Mouse (Mus musculus): ENCODE measurements around the gene Zfp282. TPM values are rescaled to one million over a fixed set of nuclear protein-coding genes. Genes with fewer than 3 reads are reported as not detected.

Gene Zfp282
- total and polyA plus RNA-seq, 2 experiments from 2014 or later, result 16.7 to 48.5 TPM

DNA sequence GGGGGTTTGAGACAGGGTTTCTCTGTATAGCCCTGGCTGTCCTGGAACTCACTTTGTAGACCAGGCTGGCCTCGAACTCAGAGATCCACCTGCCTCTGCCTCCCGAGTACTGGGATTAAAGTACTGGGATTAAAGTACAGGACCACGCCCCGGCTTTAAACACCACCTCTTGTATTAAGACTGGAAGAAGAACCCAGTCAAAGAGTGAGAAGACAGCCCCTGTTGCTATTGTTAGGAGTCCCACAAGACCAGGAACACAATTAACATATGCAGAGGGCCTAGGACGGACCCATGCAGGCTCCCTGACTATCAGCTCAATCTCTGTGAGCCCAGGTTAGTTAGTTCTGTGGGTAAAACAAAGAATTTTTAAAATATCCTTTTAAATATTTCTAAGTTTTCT is 4.7 kb upstream of the Zfp282 start:
- Histone ChIP-seq H3K4me3 (ENCODE audit: low read depth, low read length) (no peak overlapping the region), H3K27me3 (ENCODE audit: insufficient read depth, low read length) (no peaks in the 10 kb centered on the region), H3K9me3 (ENCODE audit: low read length) (no peaks in the 10 kb centered on the region), H3K36me3 (ENCODE audit: insufficient read depth) (peaks cover 20% of the 10 kb centered on the region), H3K9ac (no peak overlapping the region), H3K27ac (ENCODE audit: low read depth, low read length) (no peak overlapping the region), H3K4me1 (ENCODE audit: insufficient read depth) (no peaks in the 10 kb centered on the region), H3K4me2 (ENCODE audit: low read depth) (no peak overlapping the region)
- no peak for DNase-seq
- WGBS, result 90% methylated on average over 5 of the region's 5 CpGs
- TF ChIP-seq CTCF (IDR thresholded peaks at IDR 0.05; ENCODE audit: low read depth), result no peak
- ATAC-seq, result no peak

DNA sequence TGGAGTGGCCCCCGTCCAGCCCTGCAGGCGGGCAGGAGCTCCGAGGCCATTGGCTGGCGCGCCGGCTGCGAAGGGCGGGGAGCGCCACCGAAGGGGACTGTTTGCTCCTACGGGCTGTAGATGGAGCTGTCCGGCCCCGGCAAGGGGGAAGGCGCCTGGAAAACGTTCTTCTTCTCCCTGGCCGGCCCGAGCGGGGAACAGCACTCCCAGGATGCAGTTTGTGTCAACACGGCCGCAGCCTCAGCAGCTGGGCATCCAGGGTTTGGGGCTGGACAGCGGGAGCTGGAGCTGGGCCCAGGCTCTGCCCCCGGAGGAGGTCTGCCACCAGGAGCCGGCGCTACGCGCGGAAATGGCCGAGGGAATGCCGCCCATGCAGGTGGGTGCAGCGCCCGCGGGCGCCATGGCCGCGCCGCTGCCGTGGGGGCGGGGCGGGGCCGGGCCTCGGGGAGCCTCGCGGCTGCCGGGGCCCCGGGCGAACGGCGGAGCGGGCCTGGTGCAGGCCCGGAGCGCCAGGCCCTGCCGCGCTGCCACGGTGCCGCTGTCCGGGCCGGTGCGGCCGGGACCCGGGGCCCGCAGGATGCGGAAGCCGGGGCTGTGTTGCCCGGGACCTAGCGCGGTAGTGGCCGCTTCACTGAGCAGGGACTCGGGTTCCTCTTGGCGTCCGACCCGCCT is 593 bp downstream of the Zfp282 start:
- Histone ChIP-seq H3K4me2 (ENCODE audit: low read depth) (peak overlapping the region; percentile 64), H3K4me1 (ENCODE audit: insufficient read depth) (0 out of 2 replicates have a peak, but pooled peaks cover 7% of the 10 kb centered on the region), H3K27ac (ENCODE audit: low read depth, low read length) (peak overlapping the region; percentile 96), H3K4me3 (ENCODE audit: low read depth, low read length) (peak overlapping the region; percentile 66), H3K9ac (peak overlapping the region; percentile 79), H3K9me3 (ENCODE audit: low read length) (no peaks in the 10 kb centered on the region), H3K36me3 (ENCODE audit: insufficient read depth) (peaks cover 24% of the 10 kb centered on the region), H3K27me3 (ENCODE audit: insufficient read depth, low read length) (no peaks in the 10 kb centered on the region)
- TF ChIP-seq CTCF (IDR thresholded peaks at IDR 0.05; ENCODE audit: low read depth), result peak; percentile 73
- DNase-seq (peak; percentile 89), ATAC-seq (peak; percentile 98)
- WGBS, result 2% methylated on average over 69 of the region's 71 CpGs

DNA sequence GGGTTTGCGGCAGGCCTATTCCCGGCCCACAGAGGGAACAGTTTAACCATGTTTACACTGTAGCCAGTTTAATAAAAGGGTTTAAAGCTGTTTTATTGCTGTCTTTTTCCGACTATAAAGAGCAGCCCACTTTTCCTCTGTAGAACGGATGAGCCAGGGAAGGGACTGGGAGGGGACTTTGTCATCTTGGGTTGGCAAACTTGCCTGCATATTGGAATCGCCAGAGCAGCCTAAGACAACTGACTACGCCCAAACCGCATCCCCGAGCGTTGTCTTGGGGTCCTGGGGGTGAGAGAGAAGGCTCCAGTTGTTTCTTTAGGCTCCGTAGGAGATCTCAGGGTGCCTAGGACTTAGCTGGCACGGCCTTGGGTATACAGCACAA is 1.1 kb downstream of the Zfp282 start:
- H3K36me3 ChIP-seq (ENCODE audit: insufficient read depth), result peaks cover 29% of the 10 kb centered on the region

DNA sequence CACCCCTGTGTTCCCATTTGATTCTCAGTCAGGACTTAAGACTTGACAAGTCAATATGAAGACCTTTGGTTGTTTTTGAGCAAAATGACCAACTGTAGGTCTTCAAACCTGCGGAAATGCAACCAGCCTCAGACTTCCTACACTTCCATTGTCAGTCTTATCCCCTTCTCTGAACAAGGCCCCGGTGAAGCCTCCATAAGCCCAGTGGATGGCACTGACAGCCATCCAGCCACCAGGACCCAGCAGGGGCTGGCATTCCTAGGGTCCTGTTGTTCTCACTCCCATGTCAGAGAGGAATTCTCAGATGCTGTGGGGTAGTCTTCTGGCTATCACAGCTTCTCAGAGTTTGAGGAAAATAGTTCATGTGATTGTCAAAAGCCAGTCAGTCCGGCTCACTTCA is 1.6 kb downstream of the Zfp282 start:
- H3K4me3 ChIP-seq (ENCODE audit: low read depth, low read length), result peak overlapping the region; percentile 66
- peak overlapping the region; percentile 96; the same call in 1 of the 2 replicates for H3K27ac ChIP-seq (ENCODE audit: low read depth, low read length)
- WGBS, result 28% methylated on average over 3 of the region's 3 CpGs
- TF ChIP-seq CTCF (IDR thresholded peaks at IDR 0.05; ENCODE audit: low read depth), result no peak
- 0 out of 2 replicates have a peak, but pooled peaks cover 7% of the 10 kb centered on the region for H3K4me1 ChIP-seq (ENCODE audit: insufficient read depth)
- H3K27me3 ChIP-seq (ENCODE audit: insufficient read depth, low read length), result no peaks in the 10 kb centered on the region
- H3K9me3 ChIP-seq (ENCODE audit: low read length), result no peaks in the 10 kb centered on the region
- peaks cover 34% of the 10 kb centered on the region for H3K36me3 ChIP-seq (ENCODE audit: insufficient read depth)
- ATAC-seq, result no peak
- DNase-seq, result no peak
- H3K9ac ChIP-seq, result peak overlapping the region; percentile 79
- peak overlapping the region; percentile 64 for H3K4me2 ChIP-seq (ENCODE audit: low read depth)

More for the DNA sequence above, 1.1 kb downstream of the Zfp282 start:
- no peaks in the 10 kb centered on the region for H3K27me3 ChIP-seq (ENCODE audit: insufficient read depth, low read length)
- H3K9ac ChIP-seq, result peak overlapping the region; percentile 79
- 0 out of 2 replicates have a peak, but pooled peaks cover 7% of the 10 kb centered on the region for H3K4me1 ChIP-seq (ENCODE audit: insufficient read depth)
- DNase-seq (peak; percentile 60), ATAC-seq (no peak)
- TF ChIP-seq CTCF (IDR thresholded peaks at IDR 0.05; ENCODE audit: low read depth), result no peak
- H3K9me3 ChIP-seq (ENCODE audit: low read length), result no peaks in the 10 kb centered on the region
- peak overlapping the region; percentile 64 for H3K4me2 ChIP-seq (ENCODE audit: low read depth)
- WGBS, result 2% methylated on average over 11 of the region's 11 CpGs
- H3K4me3 ChIP-seq (ENCODE audit: low read depth, low read length), result peak overlapping the region; percentile 66
- H3K27ac ChIP-seq (ENCODE audit: low read depth, low read length), result peak overlapping the region; percentile 96

DNA sequence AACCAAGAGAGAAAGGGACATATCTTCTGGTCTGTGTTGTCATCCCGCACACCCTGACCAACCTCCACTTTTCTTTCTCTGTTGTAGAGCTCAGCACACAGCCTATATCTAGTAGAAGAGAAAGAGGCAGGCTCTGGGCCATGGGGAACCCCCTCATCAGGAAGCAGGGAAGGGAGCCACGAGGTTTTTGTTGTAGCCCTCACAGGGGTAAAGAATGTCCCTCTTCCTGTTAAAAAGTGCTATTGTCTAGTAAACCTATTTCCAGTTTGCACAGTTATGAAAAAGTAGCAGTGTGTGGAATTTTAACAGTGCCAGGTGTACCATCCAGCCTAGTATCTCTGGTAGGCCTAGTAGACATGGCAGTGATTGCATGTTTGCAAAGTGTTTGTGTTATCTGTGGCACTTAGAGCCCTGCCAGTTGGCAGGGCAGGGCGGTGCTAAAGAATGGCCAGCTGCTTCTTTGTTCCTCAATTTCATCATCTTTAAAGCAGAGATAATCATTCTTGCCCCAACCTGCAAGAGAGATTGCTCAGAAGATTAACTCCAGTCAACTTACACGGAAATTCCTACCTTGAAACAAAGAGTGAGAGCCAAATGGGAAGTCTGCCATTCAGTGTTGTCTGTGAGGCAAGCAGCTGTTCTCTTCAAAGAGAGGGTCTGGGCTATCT is 2.2 kb downstream of the Zfp282 start:
- H3K27ac ChIP-seq (ENCODE audit: low read depth, low read length), result no peak overlapping the region
- H3K4me3 ChIP-seq (ENCODE audit: low read depth, low read length), result peak overlapping the region; percentile 66; the same call in 1 of the 2 replicates
- peaks cover 39% of the 10 kb centered on the region for H3K36me3 ChIP-seq (ENCODE audit: insufficient read depth)
- WGBS, result 59% methylated on average over 4 of the region's 4 CpGs
- peak overlapping the region; percentile 64 for H3K4me2 ChIP-seq (ENCODE audit: low read depth)
- TF ChIP-seq CTCF (IDR thresholded peaks at IDR 0.05; ENCODE audit: low read depth), result no peak
- ATAC-seq (no peak), DNase-seq (no peak)
- peak overlapping the region; percentile 79 for H3K9ac ChIP-seq
- H3K9me3 ChIP-seq (ENCODE audit: low read length), result no peaks in the 10 kb centered on the region
- H3K27me3 ChIP-seq (ENCODE audit: insufficient read depth, low read length), result no peaks in the 10 kb centered on the region
- 0 out of 2 replicates have a peak, but pooled peaks cover 7% of the 10 kb centered on the region for H3K4me1 ChIP-seq (ENCODE audit: insufficient read depth)

DNA sequence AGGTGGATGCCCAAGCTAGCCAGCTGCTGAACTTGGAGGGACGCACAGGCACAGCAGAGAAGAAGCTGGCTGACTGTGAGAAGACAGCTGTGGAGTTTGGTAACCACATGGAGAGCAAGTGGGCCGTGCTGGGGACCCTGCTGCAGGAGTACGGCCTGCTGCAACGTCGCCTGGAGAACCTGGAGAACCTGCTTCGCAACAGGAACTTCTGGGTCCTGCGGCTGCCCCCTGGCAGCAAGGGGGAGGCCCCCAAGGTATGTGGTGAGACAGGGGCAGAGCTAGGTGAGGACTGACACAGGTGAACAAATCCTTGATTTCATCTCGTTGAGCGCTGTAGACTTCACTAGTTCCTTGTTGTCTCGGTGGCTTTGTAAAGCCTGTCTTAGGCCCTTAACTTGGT is 3.2 kb downstream of the Zfp282 start:
- Histone ChIP-seq H3K4me3 (ENCODE audit: low read depth, low read length) (no peak overlapping the region), H3K9ac (no peak overlapping the region), H3K9me3 (ENCODE audit: low read length) (no peaks in the 10 kb centered on the region), H3K4me1 (ENCODE audit: insufficient read depth) (0 out of 2 replicates have a peak, but pooled peaks cover 7% of the 10 kb centered on the region), H3K27ac (ENCODE audit: low read depth, low read length) (no peak overlapping the region), H3K27me3 (ENCODE audit: insufficient read depth, low read length) (no peaks in the 10 kb centered on the region), H3K36me3 (ENCODE audit: insufficient read depth) (peaks cover 49% of the 10 kb centered on the region), H3K4me2 (ENCODE audit: low read depth) (no peak overlapping the region)
- no peak for ATAC-seq
- no peak for DNase-seq
- no peak for TF ChIP-seq CTCF (IDR thresholded peaks at IDR 0.05; ENCODE audit: low read depth)
- 97% methylated on average over 10 of the region's 10 CpGs for WGBS

DNA sequence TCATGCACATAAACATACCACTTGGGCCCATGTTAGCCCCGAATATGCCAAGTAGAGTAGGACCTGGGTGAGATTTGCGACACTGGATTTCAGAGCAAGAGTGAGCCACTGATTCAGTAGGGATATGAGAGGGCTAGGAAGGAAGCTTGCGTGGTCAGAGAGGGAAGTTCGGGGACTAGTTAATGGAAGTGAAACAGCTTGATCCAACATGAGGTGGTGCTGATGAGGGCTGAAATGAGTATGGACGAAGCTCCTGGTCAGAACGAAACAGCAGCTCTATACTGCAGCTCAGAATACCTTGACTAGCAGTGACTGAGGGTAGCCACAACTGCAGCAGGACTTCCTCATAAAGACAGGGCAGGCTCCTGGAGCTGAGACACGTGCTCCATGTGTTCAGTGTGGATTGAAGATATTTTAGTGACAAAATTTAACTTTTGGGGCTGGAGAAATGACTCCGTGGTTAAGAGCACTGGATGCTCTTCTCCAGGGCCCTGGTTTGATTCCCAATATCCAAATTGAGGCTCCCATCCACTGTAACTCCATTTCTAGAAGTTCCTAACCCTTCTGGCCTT is 11.9 kb downstream of the Zfp282 start:
- Histone ChIP-seq H3K27ac (ENCODE audit: low read depth, low read length) (no peak overlapping the region), H3K9me3 (ENCODE audit: low read length) (no peaks in the 10 kb centered on the region), H3K4me1 (ENCODE audit: insufficient read depth) (no peaks in the 10 kb centered on the region), H3K4me3 (ENCODE audit: low read depth, low read length) (no peak overlapping the region), H3K4me2 (ENCODE audit: low read depth) (no peak overlapping the region), H3K9ac (no peak overlapping the region), H3K36me3 (ENCODE audit: insufficient read depth) (peaks cover 73% of the 10 kb centered on the region), H3K27me3 (ENCODE audit: insufficient read depth, low read length) (no peaks in the 10 kb centered on the region)
- no peak for DNase-seq
- 89% methylated on average over 8 of the region's 8 CpGs for WGBS
- TF ChIP-seq CTCF (IDR thresholded peaks at IDR 0.05; ENCODE audit: low read depth), result no peak
- ATAC-seq, result no peak

All from forebrain, postnatal 0 days (tissue).